Mouse (Mus musculus) heart, embryonic 13.5 days (tissue): ENCODE data around the gene Zscan4e. TPM values are rescaled to one million over a fixed set of nuclear protein-coding genes. Genes with fewer than 3 reads are reported as not detected.
"Not testable (repeated sequence)": the region's sequence is repeated elsewhere in the genome, so short reads cannot be mapped to it uniquely, and the experiment has no call there.

Experiments
- ATAC-seq: fragments of 200-750 bp; cut with Nextera tagmentation; 2 replicates; pipeline ENCODE4 v1.8.0; 2017; ENCODE audit warnings: moderate TSS enrichment; ENCODE audit not compliant: insufficient number of reproducible peaks, low FRiP score, low TSS enrichment; ENCODE audit errors: extremely low read depth
- H3K27ac ChIP-seq: fragments of 300-500 bp; sonication (generic); replicated peaks from 2 replicates; pipeline ENCODE4 v1.5.1; 2015; ENCODE audit warnings: moderate library complexity, mild to moderate bottlenecking, inconsistent platforms
- H3K27me3 ChIP-seq: fragments of 300-500 bp; sonication (generic); replicated peaks from 2 replicates; pipeline ENCODE4 v1.6.1; 2015; ENCODE audit warnings: mild to moderate bottlenecking, inconsistent platforms
- H3K36me3 ChIP-seq: fragments of 300-500 bp; sonication (generic); 2 replicates; pipeline ENCODE4 v1.6.1; 2015; ENCODE audit warnings: mild to moderate bottlenecking, inconsistent platforms
- H3K4me1 ChIP-seq: fragments of 300-500 bp; sonication (generic); 2 replicates; pipeline ENCODE4 v1.6.1; 2015; ENCODE audit warnings: inconsistent platforms
- H3K4me2 ChIP-seq: fragments of 300-500 bp; sonication (generic); 2 replicates; pipeline ENCODE4 v1.6.1; 2015; ENCODE audit warnings: inconsistent platforms, mild to moderate bottlenecking, moderate library complexity
- H3K4me3 ChIP-seq: fragments of 300-500 bp; sonication (generic); 2 replicates; pipeline ENCODE4 v1.5.1; 2015; ENCODE audit warnings: moderate library complexity, mild to moderate bottlenecking, inconsistent platforms
- H3K9ac ChIP-seq: fragments of 300-500 bp; sonication (generic); 2 replicates; pipeline ENCODE4 v1.6.1; 2015; ENCODE audit warnings: inconsistent platforms, mild to moderate bottlenecking, moderate library complexity
- H3K9me3 ChIP-seq: fragments of 300-500 bp; sonication (generic); 2 replicates; pipeline ENCODE4 v1.6.1; 2016; ENCODE audit warnings: inconsistent platforms
- microRNA-seq: library from miRNA; unstranded; fragments of <30 nt; microRNA quantifications from one replicate; pipeline ENCODE4, GENCODE M21; 2016
- polyA plus RNA-seq: library from polyadenylated mRNA; unstranded; fragments of >200 nt; fragmentation: Nextera tagmentation; extraction: Ambion mirVana; gene quantifications from 2 replicates; pipeline ENCODE4 v1.2.1, GENCODE M21; 2015

The Zscan4e gene
- polyA plus RNA-seq, result not detected in 2 replicates

- not testable (repeated sequence) for H3K9me3 ChIP-seq, H3K27me3 ChIP-seq, H3K4me2 ChIP-seq, H3K36me3 ChIP-seq, ATAC-seq, H3K4me1 ChIP-seq, H3K9ac ChIP-seq, H3K4me3 ChIP-seq, H3K27ac ChIP-seq
Observed at GRCm38 (mm10) chr7:11310582-11310981, at the start of gene Zscan4e. Zscan4e (minus strand) TSS chr7:11310682.

Small RNA genes lying within 50 kb of the gene (microRNA-seq; reads per million reads assigned to microRNA genes)
- gene Gm23087 (not detected), gene Gm26248 (not detected)

Other genes starting within 250 kb of the Zscan4e start
- gene Zscan4-ps1, start 241.0 kb downstream of the Zscan4e start, polyA plus RNA-seq, result not detected in 2 replicates
- not detected in 2 replicates for gene Zscan4d, start 144.5 kb downstream of the Zscan4e start, polyA plus RNA-seq
- gene Zscan4f, start 87.2 kb upstream of the Zscan4e start, polyA plus RNA-seq, result not detected in 2 replicates
- not detected in 2 replicates for gene Zscan4-ps2, start 203.6 kb upstream of the Zscan4e start, polyA plus RNA-seq